9 mouse cellular contexts compared by ENCODE assay signal in the genomic region with DNA sequence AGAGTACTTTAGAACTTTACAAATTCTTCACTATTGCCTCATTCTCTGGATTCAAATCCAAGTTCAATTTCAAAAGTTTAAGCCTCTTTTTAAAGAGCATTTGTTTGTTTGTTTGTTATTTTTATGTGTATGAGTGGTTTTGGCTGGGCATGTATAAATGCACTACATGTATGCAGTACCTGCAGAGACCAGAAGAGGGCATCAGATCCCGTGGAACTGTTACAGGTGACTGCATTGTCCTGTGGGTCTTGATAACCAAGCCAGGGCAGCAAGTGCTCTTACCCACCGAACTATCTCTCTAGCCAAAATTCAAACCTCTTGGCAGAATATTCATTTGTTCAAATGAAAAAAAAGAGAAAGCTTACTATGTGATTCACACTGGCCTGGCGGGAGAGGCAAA. TPM values are rescaled to one million over a fixed set of nuclear protein-coding genes. Genes with fewer than 3 reads are reported as not detected.
DNase-seq lines count a peak whose midpoint lies in the region; TF ChIP-seq lines count a peak whose summit lies in the region.
"Had no signal": no experiment of that assay in that cellular context is flagged by ENCODE, and none has a peak within 500 bp of the region (broad histone marks: within the 10 kb centered on the region; RNA-seq: fewer than 3 reads in every experiment).

No protein-coding gene starts in this region.

- no peak for DNase-seq in kidney, adult 2 months
- no peak for DNase-seq in kidney, adult 11 months
- peak; percentile 53 for DNase-seq in A20 (ENCODE audit: low read depth, low spot score)
- peak; percentile 64 for DNase-seq in MEL (ENCODE audit: low read depth, low spot score)
- DNase-seq in kidney, postnatal 4 days, result peak; percentile 49
- no peak for DNase-seq in ovary, postnatal 10 days (ENCODE audit: low spot score)
- no peak for DNase-seq in left cerebral cortex, adult 9 months (ENCODE audit: low spot score in 2 of 2)
- DNase-seq in heart, adult 18-20 months, result no peak

- H3K9ac ChIP-seq in MEL (ENCODE audit: control insufficient read depth, low read depth, low read length, poor library complexity, severe bottlenecking), result no peak overlapping the region

- no peaks in the 10 kb centered on the region for H3K27me3 ChIP-seq in kidney, adult 2 months (replicated peaks; ENCODE audit: control insufficient read depth, insufficient read depth, low read length)
- peaks cover 0 to 2% of the 10 kb centered on the region in 2 experiments; a peak in 3 of 4 replicates for H3K27me3 ChIP-seq in MEL (ENCODE audit: control insufficient read depth in 1 of 2, insufficient read depth in 2 of 2, low read length in 2 of 2)

- no peaks in the 10 kb centered on the region; the same call in 1 of the 2 replicates for H3K4me1 ChIP-seq in kidney, adult 2 months (ENCODE audit: control insufficient read depth, insufficient read depth, low read length)
- H3K4me1 ChIP-seq in MEL (ENCODE audit: control insufficient read depth in 1 of 2, insufficient read depth in 2 of 2, low read length in 2 of 2), result no peaks in the 10 kb centered on the region

- H3K79me2 ChIP-seq in MEL (ENCODE audit: control insufficient read depth, insufficient read depth, low read length, poor library complexity), result no peaks in the 10 kb centered on the region

- peak; percentile 30 for TF ChIP-seq CTCF in kidney, adult 2 months (conservative IDR thresholded peaks at IDR 0.05; ENCODE audit: insufficient read depth, insufficient read length, low read depth, low read length)
- peak; percentile 71 to 91 (median 76) for TF ChIP-seq CTCF in MEL (IDR thresholded peaks at IDR 0.05 in 2 of 3, conservative IDR thresholded peaks at IDR 0.05 in 1 of 3; ENCODE audit: control insufficient read depth in 1 of 3, insufficient read depth in 1 of 3, low read depth in 2 of 3, low read length in 3 of 3, poor library complexity in 1 of 3, severe bottlenecking in 1 of 3)

- TF ChIP-seq RAD21 in MEL (IDR thresholded peaks at IDR 0.05; ENCODE audit: low read depth, low read length), result peak; percentile 81

- H3K4me3 ChIP-seq in kidney, adult 2 months (ENCODE audit: insufficient read depth, low read depth, low read length), result no peak overlapping the region
- H3K4me3 ChIP-seq in MEL (ENCODE audit: control insufficient read depth in 1 of 2, insufficient read depth in 1 of 2, low read depth in 2 of 2, low read length in 2 of 2), result no peak overlapping the region

- H3K36me3 ChIP-seq in kidney, adult 2 months (ENCODE audit: control insufficient read depth, insufficient read depth, low read length), result no peaks in the 10 kb centered on the region
- no peaks in the 10 kb centered on the region for H3K36me3 ChIP-seq in MEL (ENCODE audit: control insufficient read depth in 1 of 2, insufficient read depth in 2 of 2, low read length in 2 of 2)

- no peaks in the 10 kb centered on the region for H3K9me3 ChIP-seq in MEL (replicated peaks; ENCODE audit: insufficient read depth, low read length)

- WGBS in kidney, adult 2 months, result 54% methylated on average over 3 of the region's 3 CpGs

- TF ChIP-seq EP300 in MEL (IDR thresholded peaks at IDR 0.05; ENCODE audit: low read depth in 1 of 2, low read length in 2 of 2), result no peak

- no peak overlapping the region for H3K27ac ChIP-seq in kidney, adult 2 months (ENCODE audit: insufficient read depth, low read depth, low read length)
- H3K27ac ChIP-seq in MEL (ENCODE audit: control insufficient read depth, low read depth, low read length), result no peak overlapping the region

- no peak for TF ChIP-seq POLR2A in kidney, adult 2 months (IDR thresholded peaks at IDR 0.05; ENCODE audit: low read depth, low read length)
- TF ChIP-seq POLR2A in MEL (IDR thresholded peaks at IDR 0.05; ENCODE audit: control insufficient read depth in 1 of 2, insufficient read depth in 1 of 2, low read depth in 1 of 2, low read length in 2 of 2, poor library complexity in 1 of 2), result no peak

TF ChIP-seq in MEL, 35 proteins besides CTCF, POLR2A, EP300 and RAD21:
- TF ChIP-seq BHLHE40 (IDR thresholded peaks at IDR 0.05; ENCODE audit: borderline replicate concordance, low read depth, low read length) (peak; percentile 16; the same call in 1 of the 2 replicates), ZC3H11A (IDR thresholded peaks at IDR 0.05; ENCODE audit: low read depth, low read length) (peak; percentile 66), TBP (IDR thresholded peaks at IDR 0.05; ENCODE audit: low read depth, low read length) (no peak), POLR2AphosphoS5 (IDR thresholded peaks at IDR 0.05; ENCODE audit: borderline replicate concordance, low read depth, low read length) (no peak), SMC3 (IDR thresholded peaks at IDR 0.05; ENCODE audit: low read depth, low read length) (peak; percentile 78)

RNA-seq across cellular contexts. Expression of gene Atp12a, which starts 4.0 kb away (rescaled TPM):
- 0.22 and 0.25 TPM in 2 replicates for polyA plus RNA-seq in kidney, adult 2 months (2012; rRNA removed)
- total RNA-seq in MEL (2012; rRNA removed), result not detected in 2 replicates
- not detected for polyA plus RNA-seq in MEL (2012; ENCODE audit: insufficient read depth in 1 of 2, insufficient read length in 2 of 2, low read depth in 1 of 2, low replicate concordance in 2 of 2, missing spikeins in 1 of 2)
- total RNA-seq in heart, adult 18-20 months (2021), result not detected
- polyA plus RNA-seq: heart, embryonic 14.5 days had no signal

RNA-seq across cellular contexts. Expression of gene Rnf17, which starts 33.5 kb away (rescaled TPM):
- polyA plus RNA-seq in kidney, adult 2 months (2012; rRNA removed), result 0.05 TPM in 1 of 2 replicates, not detected in the other
- 46.4 and 49.8 TPM in 2 replicates for total RNA-seq in MEL (2012; rRNA removed)
- 100 to 1,000 TPM in 1 of 2 experiments, 10 to 100 TPM in 1; 37.0 to 183 TPM for polyA plus RNA-seq in MEL (2012; ENCODE audit: insufficient read depth in 1 of 2, insufficient read length in 2 of 2, low read depth in 1 of 2, low replicate concordance in 2 of 2, missing spikeins in 1 of 2)
- total RNA-seq in heart, adult 18-20 months (2021), result under 1 TPM; 0.51 to 0.57 TPM

Comparison
In these comparisons a context has a peak if more than half of its experiments do, and no peak if none do; other contexts are left out.
1. DNase-seq: peak in A20 (single experiment), MEL (single experiment) and kidney, postnatal 4 days (2 of 2); none in kidney, adult 2 months (single experiment), kidney, adult 11 months (single experiment), ovary, postnatal 10 days (single experiment), left cerebral cortex, adult 9 months (0 of 2) and heart, adult 18-20 months (0 of 2).
2. RNA of gene Rnf17, which starts 33.5 kb away (total RNA-seq): 46.4 to 49.8 TPM in MEL; 0.51 to 0.57 TPM in heart, adult 18-20 months; every median in the first group is over 10 times any median in the second.